Mouse (Mus musculus) ovary, adult 18-20 months (tissue): ENCODE data around the gene Wdr6.
A peak's percentile ranks its signal among the peaks of the same experiment; 100 is the strongest.

Experiments used
- DNase-seq: peaks from one replicate; pipeline ENCODE4 v3.0.0; 2022; ENCODE audit warnings: low spot score, mixed read lengths

The Wdr6 gene

GRCm38 (mm10) chr9:108573774-108574690, 4.5 kb downstream of the Wdr6 start:
- no peak for DNase-seq

- no peak for DNase-seq
Measured at GRCm38 (mm10) chr9:108572321-108572720, 6.2 kb downstream of the Wdr6 start.

- DNase-seq: no peak
Measured at GRCm38 (mm10) chr9:108571401-108571973, 7.1 kb downstream of the Wdr6 start.

DNA sequence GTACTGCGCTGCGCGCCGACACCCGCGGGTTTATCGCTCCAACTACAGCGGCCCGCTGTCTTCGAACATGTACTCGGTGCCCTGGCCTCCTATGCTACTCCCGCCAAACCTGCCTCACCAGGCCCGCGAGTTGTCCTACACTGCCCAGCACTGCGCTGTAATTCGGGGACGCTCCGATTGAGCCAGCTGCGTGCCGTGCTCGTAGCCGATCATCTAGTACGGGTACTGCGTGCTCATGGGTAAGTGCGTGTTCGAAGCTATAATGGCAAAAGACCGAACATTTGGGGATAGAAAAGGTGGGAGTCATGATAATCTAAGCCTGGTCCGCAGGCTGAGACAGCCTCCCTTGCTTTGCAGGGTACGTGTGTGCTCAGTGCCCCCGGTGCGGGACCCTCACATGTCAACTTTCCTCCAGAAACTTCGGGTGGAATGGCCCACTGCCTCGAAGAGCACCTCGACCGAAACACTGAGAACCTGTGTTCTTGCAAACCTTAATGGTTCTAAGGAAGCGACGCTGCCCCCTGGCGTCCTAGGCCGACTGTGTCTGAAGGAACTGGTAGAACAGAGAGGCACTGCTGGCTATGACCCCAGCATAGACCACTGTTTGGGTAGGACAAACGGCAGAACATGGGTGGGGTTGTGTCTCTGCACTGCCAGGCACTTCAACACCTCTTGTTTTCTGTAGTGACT, 8.2 kb downstream of the Wdr6 start:
- peak; percentile 61 for DNase-seq

DNA sequence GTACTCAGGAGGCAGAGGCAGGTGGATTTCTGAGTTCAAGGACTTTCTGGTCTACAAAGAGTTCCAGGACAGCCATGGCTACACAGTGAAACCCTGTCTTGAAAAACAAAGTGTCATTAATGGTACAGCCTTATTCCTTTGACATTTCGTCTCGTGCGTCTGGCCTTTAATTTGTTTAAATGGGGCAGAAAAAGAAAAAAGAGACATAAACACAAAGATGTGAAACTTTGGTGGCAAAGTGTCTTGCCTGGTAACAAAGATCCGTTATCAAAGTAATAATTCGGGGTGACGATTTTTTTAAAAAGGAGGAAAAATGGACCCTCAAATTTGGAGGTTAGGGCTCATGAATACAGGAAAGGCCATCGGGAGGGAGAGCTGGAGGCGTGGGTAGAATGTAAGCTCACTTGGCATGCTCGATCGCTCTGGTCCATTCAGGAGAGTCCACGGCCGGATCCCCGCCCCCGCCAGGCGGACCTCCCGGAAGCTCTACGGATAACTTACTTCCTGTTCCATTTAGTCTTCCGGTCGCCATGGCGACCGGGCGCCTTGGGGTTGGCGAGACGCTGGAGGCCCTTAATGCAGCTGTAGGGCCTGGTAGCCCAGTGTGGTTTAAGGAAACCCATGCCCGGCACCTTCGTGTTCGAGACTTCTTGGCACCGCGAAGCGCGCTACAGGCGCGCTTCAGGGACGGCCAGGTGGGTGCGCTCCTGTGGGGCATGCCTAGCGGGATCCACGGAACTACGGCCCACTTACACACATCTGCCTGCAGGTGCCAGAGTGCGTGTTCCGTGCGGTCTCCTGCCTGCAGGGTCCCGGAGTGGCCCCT, 8.9 kb downstream of the Wdr6 start, which contains the start of gene Dalrd3:
Gene Dalrd3, plus strand, starts transcription at position 506 of the 826 bp plus-strand sequence.
- DNase-seq: peak; percentile 92

DNA sequence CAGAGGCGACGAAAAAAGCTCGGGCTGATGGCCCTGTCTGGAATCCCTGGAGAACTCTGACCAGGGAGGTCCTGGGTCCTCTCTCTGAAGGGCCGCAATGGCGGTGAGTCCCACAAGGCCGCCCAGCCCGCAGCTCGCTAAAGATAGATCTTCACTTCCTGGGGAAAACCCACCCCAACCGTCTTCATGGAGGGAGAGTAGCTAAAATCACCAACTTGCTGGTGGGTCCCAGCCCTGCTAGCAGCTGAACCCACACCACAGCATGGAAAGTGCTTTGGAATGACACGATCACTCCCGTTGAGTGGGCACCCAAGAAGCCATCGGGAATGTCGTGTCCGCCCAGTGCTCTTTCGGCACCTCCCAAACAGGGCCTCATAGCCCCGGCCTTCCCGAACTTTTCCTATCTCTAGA, 10.0 kb downstream of the Wdr6 start:
- DNase-seq: no peak

DNA sequence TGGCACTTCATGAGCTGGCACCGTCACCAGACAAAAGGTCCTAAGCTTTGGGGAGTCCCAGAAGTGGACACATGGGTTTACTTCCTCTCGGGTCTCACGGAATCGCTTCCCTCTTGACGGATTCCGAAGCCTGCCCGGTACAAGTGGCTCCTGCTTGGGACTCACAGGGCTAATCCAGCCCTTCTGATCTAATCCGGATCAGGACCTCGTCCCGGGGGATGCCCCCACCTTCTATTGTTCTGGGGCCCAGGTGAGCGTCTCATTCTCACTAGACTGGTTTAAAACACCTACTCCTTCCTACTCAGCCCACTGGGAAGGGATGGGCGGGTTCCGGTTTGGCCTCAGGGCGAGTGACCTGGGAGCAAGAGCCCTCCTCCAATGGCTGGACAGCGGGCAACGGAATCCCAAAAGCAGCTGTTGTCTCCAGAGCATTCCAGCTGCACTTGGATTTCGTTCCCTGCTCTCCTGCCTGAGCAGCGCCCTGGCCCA, 10.6 kb downstream of the Wdr6 start:
- no peak for DNase-seq

GRCm38 (mm10) chr9:108566815-108567776, 11.4 kb downstream of the Wdr6 start, which contains the start of gene Ndufaf3:
Ndufaf3 (minus strand) TSS chr9:108567434.
- DNase-seq: peak; percentile 94

DNA sequence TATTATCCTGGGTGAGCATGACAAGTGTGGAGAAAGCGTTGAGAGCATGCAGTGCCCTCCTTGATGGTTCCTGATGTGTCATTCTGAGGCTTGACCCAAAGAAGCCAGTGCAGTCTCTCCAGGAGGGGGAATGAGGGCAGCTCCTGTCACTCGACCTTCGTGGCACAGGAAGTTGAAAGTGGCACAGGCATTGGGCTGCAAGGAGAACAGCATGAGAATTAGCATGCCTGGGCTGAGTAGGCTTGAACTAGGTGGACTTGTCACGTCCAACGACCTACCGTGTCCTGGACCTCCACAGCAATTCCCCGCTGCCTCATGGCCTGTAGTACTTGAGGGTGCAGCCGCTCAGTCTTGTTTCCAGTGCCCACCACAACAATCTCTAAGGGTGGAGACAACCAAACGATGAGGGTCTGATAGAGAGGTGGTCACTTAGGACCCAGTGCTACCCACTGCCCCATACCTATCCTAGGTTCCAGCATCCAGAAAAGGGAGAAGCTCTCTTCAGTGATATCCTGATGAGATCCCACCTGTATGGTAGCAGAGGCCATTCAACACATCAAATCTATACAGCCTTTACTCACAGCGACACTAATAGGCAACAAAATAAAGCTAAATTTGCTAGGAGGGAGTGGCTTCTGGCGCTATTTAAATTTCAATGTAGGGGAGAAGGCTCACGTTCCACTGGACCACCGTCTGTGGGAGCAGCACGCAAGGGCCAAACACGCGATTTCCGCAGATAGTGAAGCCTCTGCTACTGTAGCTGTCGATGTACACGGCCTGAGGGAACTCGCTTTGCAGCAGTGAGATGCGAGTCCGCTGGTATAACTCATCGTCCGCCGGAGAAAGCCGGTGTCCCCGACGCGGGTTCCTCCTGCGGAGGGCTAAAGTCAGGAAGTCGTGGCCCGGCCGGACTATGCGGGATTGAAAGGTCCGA, 12.4 kb downstream of the Wdr6 start:
- DNase-seq: no peak

DNA sequence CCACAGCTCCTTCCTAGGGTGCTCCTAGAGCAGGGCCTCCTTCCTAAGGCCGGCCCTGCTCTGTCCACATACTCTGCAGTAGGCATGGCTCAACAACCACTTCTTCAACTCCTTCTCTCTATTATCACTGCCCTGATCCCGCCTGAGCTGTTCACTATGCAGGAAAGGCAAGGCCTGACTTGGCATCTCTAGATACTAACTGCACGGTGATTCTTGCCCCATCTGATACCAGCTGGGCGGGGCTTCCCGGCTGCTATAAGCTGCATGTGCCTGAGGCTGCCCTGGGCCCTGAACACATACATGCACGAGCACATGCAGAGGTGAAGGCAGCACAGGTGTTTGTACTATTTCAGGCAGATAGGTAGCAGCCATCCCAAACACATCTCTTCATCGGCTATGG, 14.4 kb downstream of the Wdr6 start:
- no peak for DNase-seq

DNA sequence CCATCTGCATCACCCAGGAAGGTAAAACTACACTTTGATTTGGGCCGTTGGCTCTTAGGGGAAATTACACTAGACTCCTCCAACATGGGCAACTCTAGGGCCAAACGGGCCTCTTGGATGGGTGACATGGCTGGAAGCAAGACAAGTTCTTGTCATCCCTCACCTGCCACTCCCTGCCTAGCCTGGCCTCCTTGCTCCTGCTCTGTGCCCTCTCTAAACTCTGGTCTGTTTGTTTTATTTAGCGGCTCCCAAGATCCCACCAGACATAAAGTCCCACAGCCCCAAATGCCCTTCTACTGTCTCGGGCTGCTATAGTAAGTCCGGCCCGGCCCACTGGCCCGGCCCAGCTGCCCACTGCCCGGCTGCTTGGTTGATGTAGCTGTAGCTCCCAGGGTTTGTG, 14.9 kb downstream of the Wdr6 start:
- no peak for DNase-seq

DNA sequence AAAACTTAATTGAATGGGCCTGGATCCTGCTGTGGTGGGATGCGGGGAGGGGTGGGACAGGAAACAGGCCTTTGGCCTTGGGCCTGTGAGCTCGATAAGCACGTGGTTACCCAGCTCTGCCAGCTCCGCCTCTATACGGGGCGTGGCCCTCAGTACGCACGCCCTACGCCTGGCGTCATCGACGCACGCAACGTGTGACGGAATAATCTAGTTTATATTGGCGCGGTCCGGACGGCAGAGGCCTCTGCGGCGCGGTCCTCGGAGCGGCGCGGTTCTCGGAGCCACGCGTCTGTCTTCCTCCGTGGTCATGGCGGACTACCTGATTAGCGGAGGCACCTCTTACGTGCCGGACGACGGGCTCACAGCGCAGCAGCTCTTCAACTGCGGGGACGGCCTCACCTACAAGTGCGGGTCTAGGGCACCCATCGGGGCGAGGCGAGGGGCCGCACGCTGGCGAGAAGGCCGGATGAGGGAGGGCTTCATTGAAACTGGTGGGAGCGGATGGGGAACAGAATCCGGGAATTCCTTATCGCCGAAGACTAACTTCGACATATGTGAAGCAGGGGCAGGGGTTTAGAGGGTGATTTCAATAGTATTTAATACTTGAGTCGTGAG, 18.2 kb downstream of the Wdr6 start, which contains the start of gene Impdh2:
Gene Impdh2, plus strand, starts transcription at position 60 of the 615 bp plus-strand sequence.
- peak; percentile 92 for DNase-seq

DNA sequence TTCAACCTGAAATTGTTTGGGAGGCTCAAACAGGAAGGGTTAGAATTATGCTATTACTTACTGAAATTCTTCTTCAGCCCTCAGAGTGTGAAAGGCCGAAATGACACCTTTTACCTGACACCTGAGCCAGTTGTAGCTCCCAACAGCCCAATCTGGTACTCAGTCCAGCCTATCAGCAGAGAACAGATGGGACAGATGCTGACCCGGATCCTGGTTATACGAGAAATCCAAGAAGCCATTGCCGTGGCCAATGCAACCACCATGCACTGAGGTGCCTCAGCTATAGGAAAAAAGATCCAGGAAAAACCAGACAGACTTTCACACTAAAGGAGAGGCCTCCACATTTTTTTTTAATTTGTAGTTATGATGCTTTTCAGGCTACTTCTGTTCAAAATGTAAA, 19.4 kb downstream of the Wdr6 start:
- no peak for DNase-seq

DNA sequence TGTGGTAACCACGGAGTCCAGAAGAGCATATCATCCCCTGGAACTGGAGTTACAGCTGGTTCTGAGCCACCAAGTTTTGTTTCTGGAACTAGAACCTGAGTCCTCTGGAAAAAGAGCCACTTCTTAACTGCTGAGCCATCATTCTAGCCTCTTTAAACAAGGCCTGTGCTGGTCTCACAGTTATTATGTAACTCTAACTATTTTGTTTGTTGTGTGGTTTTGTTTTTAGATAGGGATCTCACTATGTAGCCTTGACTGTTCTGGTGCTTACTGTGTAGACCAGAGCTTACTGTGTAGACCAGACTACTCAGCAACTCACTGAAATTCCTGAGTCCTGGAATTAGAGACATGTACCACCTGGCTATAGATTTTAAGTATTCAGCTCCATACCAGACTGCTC, 31.7 kb downstream of the Wdr6 start:
- no peak for DNase-seq

GRCm38 (mm10) chr9:108545986-108546385, 32.6 kb downstream of the Wdr6 start:
- no peak for DNase-seq

GRCm38 (mm10) chr9:108540846-108541245, 37.7 kb downstream of the Wdr6 start:
- DNase-seq: no peak

DNA sequence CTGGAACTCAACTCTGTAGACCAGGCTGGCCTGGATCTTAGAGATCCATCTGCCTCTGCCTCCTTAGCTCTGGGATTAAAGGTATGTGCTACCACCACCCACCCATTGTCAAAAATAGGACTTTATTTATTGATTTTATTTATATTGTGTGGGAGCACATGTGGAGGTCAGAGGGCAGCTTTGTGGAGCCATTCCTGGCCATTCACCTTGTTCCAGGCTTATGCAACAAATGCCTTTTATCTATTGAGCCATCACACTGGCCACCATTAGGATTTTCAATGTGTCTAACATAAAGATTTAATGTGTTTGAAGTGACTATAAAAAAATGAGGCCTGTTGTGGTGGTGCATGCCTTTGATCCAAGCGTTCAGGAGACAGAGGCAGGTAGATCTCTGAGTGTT, 47.0 kb downstream of the Wdr6 start:
- DNase-seq: no peak

GRCm38 (mm10) chr9:108530954-108531353, 47.6 kb downstream of the Wdr6 start:
- no peak for DNase-seq

DNA sequence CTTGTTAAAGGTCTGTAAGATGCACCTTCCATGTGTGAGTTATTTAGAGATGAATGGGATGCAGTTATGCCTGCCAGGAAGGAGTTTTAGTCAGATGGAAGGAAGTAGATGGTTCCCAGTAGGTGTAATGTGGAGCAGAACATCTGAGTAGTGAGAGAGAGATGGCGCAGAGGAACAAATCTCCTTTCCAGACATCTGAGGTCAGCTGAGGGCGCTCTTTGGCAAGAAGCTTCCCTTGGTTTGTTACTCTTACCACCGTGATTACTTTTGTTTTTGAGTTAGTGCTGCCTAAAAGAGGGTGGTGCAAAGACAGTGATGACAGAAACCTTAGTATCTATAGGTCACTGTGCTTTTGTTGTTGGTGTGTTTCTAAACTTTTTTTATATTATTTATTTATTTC, 53.1 kb downstream of the Wdr6 start:
- DNase-seq: no peak
